ENCODE assay signal across 21 mouse cellular contexts in genomic region chr1:160261849-160262248, GRCm38 (mm10).
"Had no signal": no experiment of that assay in that cellular context is flagged by ENCODE, and none has a peak within 500 bp of the region (broad histone marks: within the 10 kb centered on the region; RNA-seq: fewer than 3 reads in every experiment).

No protein-coding gene starts in this region.

- H3K4me3 ChIP-seq: lung, embryonic 15.5 days; megakaryocyte, embryonic 14.5 days; midbrain, embryonic 12.5 days; myocyte; neural tube, embryonic 13.5 days; neural tube, embryonic 15.5 days; stomach, embryonic 15.5 days had no signal

- ATAC-seq: liver, postnatal 0 days; lung, postnatal 0 days; midbrain, embryonic 16.5 days had no signal

- H3K27me3 ChIP-seq: lung, embryonic 15.5 days; megakaryocyte, embryonic 14.5 days; midbrain, embryonic 12.5 days; neural tube, embryonic 13.5 days; neural tube, embryonic 15.5 days; stomach, embryonic 15.5 days had no signal

- H3K4me1 ChIP-seq: midbrain, embryonic 12.5 days had no signal

- H3K27ac ChIP-seq: lung, embryonic 15.5 days; macrophage; midbrain, embryonic 12.5 days; neural tube, embryonic 13.5 days; neural tube, embryonic 15.5 days; stomach, embryonic 15.5 days; stomach, postnatal 0 days had no signal

- H3K9ac ChIP-seq: liver, postnatal 0 days; lung, embryonic 15.5 days; midbrain, embryonic 12.5 days; neural tube, embryonic 13.5 days; neural tube, embryonic 15.5 days; stomach, embryonic 15.5 days had no signal

- H3K9me3 ChIP-seq: lung, embryonic 15.5 days; megakaryocyte, embryonic 14.5 days; midbrain, embryonic 12.5 days; neural tube, embryonic 13.5 days; neural tube, embryonic 15.5 days; stomach, embryonic 15.5 days had no signal

- H3K4me2 ChIP-seq: lung, embryonic 15.5 days; midbrain, embryonic 12.5 days; neural tube, embryonic 13.5 days; neural tube, embryonic 15.5 days; stomach, embryonic 15.5 days had no signal

- H3K36me3 ChIP-seq: lung, embryonic 15.5 days; midbrain, embryonic 12.5 days; neural tube, embryonic 13.5 days; neural tube, embryonic 15.5 days; stomach, embryonic 15.5 days had no signal

- DNase-seq: liver, postnatal 0 days; lung, adult 2 months; lung, postnatal 14 days; midbrain, embryonic 14.5 days; retina, postnatal 1 day; right cerebral cortex, adult 18-20 months; right cerebral cortex, postnatal 14 days; thymus, adult 2 months; thymus, postnatal 25 days; thymus, postnatal 4 days had no signal
